Mouse (Mus musculus) cerebellum, adult 2 months (tissue): ENCODE data around the gene Ankrd52. TPM values are rescaled to one million over a fixed set of nuclear protein-coding genes. Genes with fewer than 3 reads are reported as not detected.

ENCODE experiments used
- DNase-seq, 2 experiments: peaks; one replicate each; pipeline ENCODE4 v3.0.0; 2021
- H3K27ac ChIP-seq: fragments of 200-500 bp; 2 replicates; pipeline ENCODE4 v1.5.1; 2012; ENCODE audit warnings: low read length, control low read depth, inconsistent platforms; ENCODE audit not compliant: insufficient read depth
- H3K27me3 ChIP-seq: fragments of 200-500 bp; 2 replicates; pipeline ENCODE4 v1.6.1; 2012; ENCODE audit warnings: inconsistent platforms, mild to moderate bottlenecking, low read length, moderate library complexity; ENCODE audit not compliant: control insufficient read depth, insufficient read depth
- H3K4me1 ChIP-seq: fragments of 200-500 bp; 2 replicates; pipeline ENCODE4 v1.6.1; 2011; ENCODE audit warnings: low read length; ENCODE audit not compliant: control insufficient read depth, insufficient read depth
- H3K4me3 ChIP-seq: fragments of 200-500 bp; replicated peaks from 2 replicates; pipeline ENCODE3; 2011; ENCODE audit warnings: mild to moderate bottlenecking, low read depth, low read length, control low read depth; ENCODE audit not compliant: insufficient read depth
- CTCF ChIP-seq: fragments of 200-500 bp; IDR thresholded peaks from 2 replicates; pipeline ENCODE4 v1.5.1; 2011; ENCODE audit warnings: low read depth, mild to moderate bottlenecking, control low read depth, low read length, moderate library complexity, borderline replicate concordance; ENCODE audit not compliant: insufficient read depth
- POLR2A ChIP-seq: fragments of 200-500 bp; IDR thresholded peaks from 2 replicates; pipeline ENCODE4 v1.6.1; 2011; ENCODE audit warnings: low read length, control low read depth, borderline replicate concordance; ENCODE audit not compliant: insufficient read depth
- WGBS: fragments of 180-500 bp; shearing (Covaris S2); methylation state at CpG from one replicate; pipeline ENCODE4 v1.1.7; 2018; 5-methylcytosine and 5-hydroxymethylcytosine counted together
- polyA plus RNA-seq: library from polyadenylated mRNA; depleted of rRNA; stranded (reverse); fragments of >200 nt; gene quantifications from 2 replicates; pipeline ENCODE4 v1.2.3, GENCODE M21; 2012

Gene Ankrd52
- polyA plus RNA-seq, 1 experiment, result 40.6 TPM

- H3K4me3 ChIP-seq, result no peak overlapping the region
- WGBS, result 85% methylated on average over 6 of the region's 6 CpGs
- H3K27me3 ChIP-seq, result no peaks in the 10 kb centered on the region
- no peak overlapping the region for H3K27ac ChIP-seq
- no peak for DNase-seq
- no peaks in the 10 kb centered on the region; the same call in 1 of the 2 replicates for H3K4me1 ChIP-seq
- TF ChIP-seq CTCF (no peak), POLR2A (no peak)
Observed at GRCm38 (mm10) chr10:128361836-128362235, 15.1 kb upstream of the Ankrd52 start.

GRCm38 (mm10) chr10:128362568-128362967 lies 14.3 kb upstream of the Ankrd52 start:
- peak in 1 of 2 experiments; percentile 37 for DNase-seq
- 41% methylated on average over 3 of the region's 3 CpGs for WGBS
- H3K27ac ChIP-seq, result no peak overlapping the region
- no peak overlapping the region for H3K4me3 ChIP-seq
- H3K4me1 ChIP-seq, result no peaks in the 10 kb centered on the region; the same call in 1 of the 2 replicates
- TF ChIP-seq POLR2A (no peak), CTCF (peak; percentile 41; the same call in 1 of the 2 replicates)
- no peaks in the 10 kb centered on the region for H3K27me3 ChIP-seq

GRCm38 (mm10) chr10:128367899-128368401 lies 9.0 kb upstream of the Ankrd52 start:
- no peak for TF ChIP-seq POLR2A
- TF ChIP-seq CTCF, result no peak
- H3K27me3 ChIP-seq, result no peaks in the 10 kb centered on the region
- DNase-seq, result no peak
- 5% methylated on average over 19 of the region's 19 CpGs for WGBS
- H3K4me1 ChIP-seq, result no peaks in the 10 kb centered on the region; the same call in 1 of the 2 replicates
- peak overlapping the region; percentile 78 for H3K4me3 ChIP-seq
- H3K27ac ChIP-seq, result peak overlapping the region; percentile 78

- peak within 1 kb of the TSS; percentile 78 for H3K4me3 ChIP-seq
- H3K27ac ChIP-seq, result peak within 1 kb of the TSS; percentile 78
- no peaks in the 10 kb centered on the region; the same call in 1 of the 2 replicates for H3K4me1 ChIP-seq
- no peaks in the 10 kb centered on the region for H3K27me3 ChIP-seq
- peak; percentile 95 to 97 for DNase-seq
- no peak for TF ChIP-seq CTCF
- TF ChIP-seq POLR2A, result peak; percentile 96
- WGBS, result under 1% methylated on average over 81 of the region's 87 CpGs
Observed at GRCm38 (mm10) chr10:128368402-128369217, 8.3 kb upstream of the Ankrd52 start, which contains the start of gene Coq10a. TSS of gene Coq10a (minus strand) at chr10:128368997.

GRCm38 (mm10) chr10:128369218-128369543 lies 7.7 kb upstream of the Ankrd52 start:
- WGBS, result 1% methylated on average over 9 of the region's 9 CpGs
- H3K27ac ChIP-seq, result peak overlapping the region; percentile 78
- no peak for TF ChIP-seq POLR2A
- no peak for TF ChIP-seq CTCF
- H3K4me3 ChIP-seq, result peak overlapping the region; percentile 54
- no peak for DNase-seq
- no peaks in the 10 kb centered on the region; the same call in 1 of the 2 replicates for H3K4me1 ChIP-seq
- no peaks in the 10 kb centered on the region for H3K27me3 ChIP-seq

- WGBS, result 73% methylated on average over 6 of the region's 6 CpGs
- TF ChIP-seq CTCF (no peak), POLR2A (no peak)
- no peaks in the 10 kb centered on the region for H3K27me3 ChIP-seq
Observed at GRCm38 (mm10) chr10:128369599-128369998, 7.3 kb upstream of the Ankrd52 start.

GRCm38 (mm10) chr10:128370021-128370420 lies 6.9 kb upstream of the Ankrd52 start:
- whole genome bisulfite sequencing, result 56% methylated on average over 6 of the region's 6 CpGs
- TF ChIP-seq POLR2A (no peak), CTCF (no peak)
- Histone ChIP-seq H3K4me1 (no peaks in the 10 kb centered on the region; the same call in 1 of the 2 replicates), H3K4me3 (no peak overlapping the region), H3K27me3 (no peaks in the 10 kb centered on the region), H3K27ac (no peak overlapping the region)
- no peak for DNase-seq

More at GRCm38 (mm10) chr10:128369599-128369998, 7.3 kb upstream of the Ankrd52 start:
- Histone ChIP-seq H3K4me1 (no peaks in the 10 kb centered on the region; the same call in 1 of the 2 replicates), H3K27ac (peak overlapping the region; percentile 78), H3K4me3 (peak overlapping the region; percentile 54)
- DNase-seq, result peak in 1 of 2 experiments; percentile 33
